11 mouse cellular contexts compared by ENCODE assay signal in the genomic region with DNA sequence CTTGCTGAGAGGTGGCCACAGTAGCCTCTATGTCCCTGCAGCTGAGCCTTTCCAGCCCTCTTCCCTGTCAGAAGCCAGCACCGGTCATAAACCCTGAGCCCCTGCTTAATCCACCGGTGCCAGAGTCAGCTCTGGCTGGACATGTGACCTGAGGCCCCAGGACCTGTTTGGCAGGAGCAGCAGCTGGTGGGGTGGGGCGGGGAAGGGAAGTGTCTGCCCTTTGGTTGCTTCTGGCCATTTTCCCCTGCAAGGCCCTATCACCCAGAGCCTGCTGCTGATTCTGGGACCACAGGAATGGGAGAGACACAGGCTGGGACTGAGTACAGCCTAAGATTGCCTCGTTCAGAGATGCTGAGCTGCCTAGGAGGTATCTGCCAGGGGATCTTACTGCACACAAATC.
DNase-seq lines count a peak whose midpoint lies in the region; ATAC-seq and TF ChIP-seq lines count a peak whose summit lies in the region.
"Had no signal": no experiment of that assay in that cellular context is flagged by ENCODE, and none has a peak within 500 bp of the region (broad histone marks: within the 10 kb centered on the region; RNA-seq: fewer than 3 reads in every experiment).

No protein-coding gene starts in this region.

- ATAC-seq in kidney, postnatal 0 days (replicated peaks; ENCODE audit: low FRiP score, low read depth): peak; percentile 43; the same call in 1 of the 2 replicates

- H3K4me2 ChIP-seq in kidney, postnatal 0 days (ENCODE audit: low read length): no peak overlapping the region
- H3K4me2 ChIP-seq: midbrain, embryonic 12.5 days had no signal

- 0 out of 2 replicates have a peak overlapping the region, but pooled peaks have one; percentile 1 for H3K9ac ChIP-seq in kidney, postnatal 0 days (ENCODE audit: low read depth, low read length)
- H3K9ac ChIP-seq: midbrain, embryonic 12.5 days had no signal

- 24% methylated on average over 4 of the region's 4 CpGs for WGBS in kidney, postnatal 0 days

- no peak overlapping the region for H3K4me3 ChIP-seq in kidney, postnatal 0 days (replicated peaks; ENCODE audit: low read depth, low read length)
- H3K4me3 ChIP-seq: erythroblast, embryonic 14.5 days; midbrain, embryonic 12.5 days had no signal

- TF ChIP-seq CTCF in kidney, postnatal 0 days (IDR thresholded peaks at IDR 0.05; ENCODE audit: low read depth): no peak

- H3K27me3 ChIP-seq in kidney, postnatal 0 days (ENCODE audit: insufficient read depth, low read length): no peaks in the 10 kb centered on the region

- H3K27ac ChIP-seq in kidney, postnatal 0 days: 0 out of 2 replicates have a peak overlapping the region, but pooled peaks have one; percentile 27
- H3K27ac ChIP-seq: midbrain, embryonic 12.5 days had no signal

- no peaks in the 10 kb centered on the region for H3K36me3 ChIP-seq in kidney, postnatal 0 days (ENCODE audit: insufficient read depth, low read length)
- H3K36me3 ChIP-seq: midbrain, embryonic 12.5 days had no signal

- peak; percentile 40 for DNase-seq in embryo, embryonic 9.5 days (ENCODE audit: extremely low spot score)
- no peak for DNase-seq in embryo, embryonic 10 days (ENCODE audit: low spot score)
- peak; percentile 73 for DNase-seq in urinary bladder, postnatal 14 days (ENCODE audit: low spot score)
- no peak for DNase-seq in urinary bladder, adult 2 months (ENCODE audit: low spot score)
- no peak for DNase-seq in kidney, postnatal 0 days (ENCODE audit: low spot score)
- peak; percentile 53 for DNase-seq in yolk sac, embryonic 10.5 days (ENCODE audit: low spot score)
- DNase-seq in left cerebral cortex, adult 11 months (ENCODE audit: low spot score): no peak
- DNase-seq in gastrocnemius, postnatal 25 days: no peak
- DNase-seq: cerebellum, adult 8-10 months had no signal

- H3K4me1 ChIP-seq in kidney, postnatal 0 days (replicated peaks; ENCODE audit: insufficient read depth, low read length): peaks cover 6% of the 10 kb centered on the region; the same call in 1 of the 2 replicates

- no peaks in the 10 kb centered on the region for H3K9me3 ChIP-seq in kidney, postnatal 0 days (replicated peaks; ENCODE audit: low read length)
- H3K9me3 ChIP-seq: midbrain, embryonic 12.5 days had no signal

Comparison
In these comparisons a context has a peak if more than half of its experiments do, and no peak if none do; other contexts are left out.
1. DNase-seq: peak in embryo, embryonic 9.5 days (single experiment), urinary bladder, postnatal 14 days (single experiment) and yolk sac, embryonic 10.5 days (single experiment); none in embryo, embryonic 10 days (single experiment), urinary bladder, adult 2 months (single experiment), kidney, postnatal 0 days (single experiment), left cerebral cortex, adult 11 months (single experiment) and gastrocnemius, postnatal 25 days (single experiment).